Mouse (Mus musculus): Measurements from ENCODE around the gene Nectin2. TPM values are rescaled to one million over a fixed set of nuclear protein-coding genes. Genes with fewer than 3 reads are reported as not detected.

Nectin2 gene
- polyA plus RNA-seq, 1 experiment from 2014 or later, result 138 TPM

- Histone ChIP-seq H3K27me3 (no peaks in the 10 kb centered on the region), H3K36me3 (peaks cover 41% of the 10 kb centered on the region), H3K4me3 (replicated peaks) (peak within 1 kb of the TSS; percentile 42), H3K9me3 (replicated peaks) (no peaks in the 10 kb centered on the region), H3K4me2 (peak within 1 kb of the TSS; percentile 72), H3K4me1 (peaks cover 52% of the 10 kb centered on the region), H3K9ac (peak within 1 kb of the TSS; percentile 40), H3K27ac (peak within 1 kb of the TSS; percentile 60)
- ATAC-seq (replicated peaks; ENCODE audit: low FRiP score), result peak; percentile 44; the same call in 1 of the 2 replicates
- WGBS, result 1% methylated on average over 20 of the region's 20 CpGs
Measured at GRCm38 (mm10) chr7:19698907-19699826, 51.1 kb downstream of the Nectin2 start, which contains the start of gene Apoe. Gene Apoe, minus strand, starts transcription at chr7:19699188.

- Histone ChIP-seq H3K9me3 (replicated peaks) (no peaks in the 10 kb centered on the region), H3K27ac (peak overlapping the region; percentile 60), H3K4me1 (peaks cover 56% of the 10 kb centered on the region), H3K36me3 (peaks cover 32% of the 10 kb centered on the region), H3K4me3 (replicated peaks) (peak overlapping the region; percentile 42), H3K27me3 (no peaks in the 10 kb centered on the region), H3K4me2 (peak overlapping the region; percentile 72), H3K9ac (peak overlapping the region; percentile 40)
- ATAC-seq (replicated peaks; ENCODE audit: low FRiP score), result no peak
- WGBS, result 3% methylated on average over 28 of the region's 28 CpGs
Measured at GRCm38 (mm10) chr7:19697949-19698906, 52.1 kb downstream of the Nectin2 start.

GRCm38 (mm10) chr7:19696336-19696873, 53.9 kb downstream of the Nectin2 start:
- no peak for ATAC-seq (replicated peaks; ENCODE audit: low FRiP score)
- WGBS, result 97% methylated on average over 34 of the region's 34 CpGs
- Histone ChIP-seq H3K4me2 (no peak overlapping the region), H3K9me3 (replicated peaks) (no peaks in the 10 kb centered on the region), H3K4me3 (replicated peaks) (no peak overlapping the region), H3K27ac (no peak overlapping the region), H3K27me3 (no peaks in the 10 kb centered on the region), H3K36me3 (peaks cover 13% of the 10 kb centered on the region), H3K4me1 (peaks cover 69% of the 10 kb centered on the region), H3K9ac (no peak overlapping the region)

GRCm38 (mm10) chr7:19695881-19696280, 54.4 kb downstream of the Nectin2 start:
- no peak overlapping the region for H3K27ac ChIP-seq
- no peaks in the 10 kb centered on the region for H3K9me3 ChIP-seq (replicated peaks)
- H3K4me2 ChIP-seq, result no peak overlapping the region
- ATAC-seq (replicated peaks; ENCODE audit: low FRiP score), result no peak
- no peaks in the 10 kb centered on the region for H3K27me3 ChIP-seq
- H3K4me1 ChIP-seq, result peaks cover 66% of the 10 kb centered on the region
- WGBS, result 88% methylated on average over 6 of the region's 6 CpGs
- H3K36me3 ChIP-seq, result peaks cover 12% of the 10 kb centered on the region
- H3K9ac ChIP-seq, result no peak overlapping the region
- H3K4me3 ChIP-seq (replicated peaks), result no peak overlapping the region

- Histone ChIP-seq H3K9ac (no peak overlapping the region), H3K9me3 (replicated peaks) (no peaks in the 10 kb centered on the region), H3K4me2 (no peak overlapping the region), H3K4me3 (replicated peaks) (no peak overlapping the region), H3K27me3 (no peaks in the 10 kb centered on the region), H3K4me1 (peaks cover 59% of the 10 kb centered on the region), H3K27ac (peak overlapping the region; percentile 27; the same call in 1 of the 2 replicates), H3K36me3 (peaks cover 9% of the 10 kb centered on the region)
- WGBS, result 32% methylated on average over 8 of the region's 8 CpGs
- no peak for ATAC-seq (replicated peaks; ENCODE audit: low FRiP score)
Measured at GRCm38 (mm10) chr7:19695213-19695594, 55.1 kb downstream of the Nectin2 start.

- H3K36me3 ChIP-seq, result peaks cover 9% of the 10 kb centered on the region
- no peak overlapping the region for H3K9ac ChIP-seq
- 0 out of 2 replicates have a peak overlapping the region, but pooled peaks have one; percentile 27 for H3K27ac ChIP-seq
- WGBS, result 63% methylated on average over 10 of the region's 10 CpGs
- H3K9me3 ChIP-seq (replicated peaks), result no peaks in the 10 kb centered on the region
- ATAC-seq (replicated peaks; ENCODE audit: low FRiP score), result no peak
- no peak overlapping the region for H3K4me2 ChIP-seq
- H3K4me1 ChIP-seq, result peaks cover 54% of the 10 kb centered on the region
- no peak overlapping the region for H3K4me3 ChIP-seq (replicated peaks)
- no peaks in the 10 kb centered on the region for H3K27me3 ChIP-seq
Measured at GRCm38 (mm10) chr7:19694336-19695212, 55.7 kb downstream of the Nectin2 start.

- Histone ChIP-seq H3K27ac (0 out of 2 replicates have a peak overlapping the region, but pooled peaks have one; percentile 6), H3K4me3 (replicated peaks) (no peak overlapping the region), H3K36me3 (peaks cover 9% of the 10 kb centered on the region), H3K4me2 (no peak overlapping the region), H3K4me1 (peaks cover 42% of the 10 kb centered on the region), H3K9ac (no peak overlapping the region), H3K27me3 (no peaks in the 10 kb centered on the region), H3K9me3 (replicated peaks) (no peaks in the 10 kb centered on the region)
- no peak for ATAC-seq (replicated peaks; ENCODE audit: low FRiP score)
- 27% methylated on average over 10 of the region's 10 CpGs for WGBS
Measured at GRCm38 (mm10) chr7:19693421-19693820, 56.9 kb downstream of the Nectin2 start.

- H3K4me3 ChIP-seq (replicated peaks), result peak within 1 kb of the TSS; percentile 6; the same call in 1 of the 2 replicates
- H3K4me2 ChIP-seq, result peak within 1 kb of the TSS; percentile 34
- no peaks in the 10 kb centered on the region for H3K9me3 ChIP-seq (replicated peaks)
- H3K9ac ChIP-seq, result no peak within 1 kb of the TSS
- WGBS, result 44% methylated on average over 28 of the region's 28 CpGs
- H3K4me1 ChIP-seq, result peaks cover 33% of the 10 kb centered on the region
- no peaks in the 10 kb centered on the region for H3K27me3 ChIP-seq
- H3K36me3 ChIP-seq, result peaks cover 9% of the 10 kb centered on the region
- ATAC-seq (replicated peaks; ENCODE audit: low FRiP score), result no peak
- 0 out of 2 replicates have a peak within 1 kb of the TSS, but pooled peaks have one; percentile 18 for H3K27ac ChIP-seq
Measured at GRCm38 (mm10) chr7:19691873-19692865, 58.1 kb downstream of the Nectin2 start, which contains the start of gene Apoc1. Gene Apoc1, minus strand, starts transcription at chr7:19692660.

GRCm38 (mm10) chr7:19691434-19691833, 58.8 kb downstream of the Nectin2 start:
- H3K4me2 ChIP-seq, result peak overlapping the region; percentile 34
- no peak for ATAC-seq (replicated peaks; ENCODE audit: low FRiP score)
- no peaks in the 10 kb centered on the region for H3K9me3 ChIP-seq (replicated peaks)
- H3K36me3 ChIP-seq, result peaks cover 3% of the 10 kb centered on the region
- H3K27me3 ChIP-seq, result no peaks in the 10 kb centered on the region
- 0 out of 2 replicates have a peak overlapping the region, but pooled peaks have one; percentile 18 for H3K27ac ChIP-seq
- H3K9ac ChIP-seq, result no peak overlapping the region
- peak overlapping the region; percentile 6; the same call in 1 of the 2 replicates for H3K4me3 ChIP-seq (replicated peaks)
- H3K4me1 ChIP-seq, result peaks cover 33% of the 10 kb centered on the region
- 70% methylated on average over 6 of the region's 6 CpGs for WGBS

GRCm38 (mm10) chr7:19690845-19691244, 59.4 kb downstream of the Nectin2 start:
- no peaks in the 10 kb centered on the region for H3K27me3 ChIP-seq
- H3K4me1 ChIP-seq, result peaks cover 35% of the 10 kb centered on the region
- ATAC-seq (replicated peaks; ENCODE audit: low FRiP score), result no peak
- no peak overlapping the region for H3K9ac ChIP-seq
- no peak overlapping the region for H3K27ac ChIP-seq
- H3K36me3 ChIP-seq, result no peaks in the 10 kb centered on the region
- no peak overlapping the region for H3K4me3 ChIP-seq (replicated peaks)
- no peak overlapping the region for H3K4me2 ChIP-seq
- H3K9me3 ChIP-seq (replicated peaks), result no peaks in the 10 kb centered on the region
- WGBS, result 84% methylated on average over 4 of the region's 4 CpGs
